Mouse (Mus musculus) small intestine, adult 2 months (tissue): ENCODE measurements around the gene Dyrk1b.

Experiments
- CTCF ChIP-seq: fragments of 200-500 bp; IDR thresholded peaks from 2 replicates; pipeline ENCODE4 v1.5.1; 2012; ENCODE audit warnings: low read depth, mild to moderate bottlenecking, control low read depth, inconsistent platforms, low read length, moderate library complexity, mixed read lengths; ENCODE audit not compliant: insufficient replicate concordance, insufficient read length; ENCODE audit errors: extremely low read depth
- POLR2A ChIP-seq: fragments of 200-500 bp; IDR thresholded peaks from 2 replicates; pipeline ENCODE4 v1.6.1; 2012; ENCODE audit warnings: low read depth, mild to moderate bottlenecking, control low read depth, inconsistent platforms, low read length, moderate library complexity

DNA sequence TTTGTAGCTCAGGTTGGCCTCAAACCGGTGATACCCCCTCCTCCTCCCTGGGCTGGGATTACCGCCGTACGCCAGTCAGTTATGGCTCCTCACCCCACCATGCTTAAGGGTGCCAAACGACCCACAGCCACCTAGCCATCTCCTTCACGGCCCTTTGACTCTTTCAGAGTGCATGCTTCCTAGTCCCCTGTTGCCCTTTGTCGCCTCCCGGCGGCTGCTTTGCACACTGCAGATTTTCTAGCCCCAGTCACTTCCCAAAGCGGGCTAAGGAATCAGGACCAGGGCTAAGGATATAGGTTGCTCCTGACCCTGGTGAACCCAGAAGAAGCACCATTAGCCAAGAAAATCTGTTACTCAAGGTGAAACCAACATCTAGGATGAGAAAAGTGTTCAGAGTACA, 34.9 kb downstream of the Dyrk1b start:
- TF ChIP-seq POLR2A (no peak), CTCF (peak; percentile 76)
